Mouse (Mus musculus): ENCODE measurements around the gene Fam189b. TPM values are rescaled to one million over a fixed set of nuclear protein-coding genes. Genes with fewer than 3 reads are reported as not detected.

Gene Fam189b
- polyA plus RNA-seq, 1 experiment from 2014 or later = 12.8 TPM

- Histone ChIP-seq H3K27ac (replicated peaks) (no peak overlapping the region), H3K4me2 (no peak overlapping the region), H3K36me3 (peaks cover 15% of the 10 kb centered on the region), H3K9ac (no peak overlapping the region), H3K9me3 (no peaks in the 10 kb centered on the region), H3K4me1 (peaks cover 17% of the 10 kb centered on the region), H3K27me3 (replicated peaks) (peaks cover 13% of the 10 kb centered on the region; the same call in 1 of the 2 replicates), H3K4me3 (no peak overlapping the region)
- 72% methylated on average over 18 of the region's 18 CpGs for WGBS
- ATAC-seq (ENCODE audit: extremely low read depth, insufficient number of reproducible peaks, low FRiP score, low TSS enrichment) = no peak
Observed at GRCm38 (mm10) chr3:89187690-89188477, 4.9 kb downstream of the Fam189b start.

GRCm38 (mm10) chr3:89188478-89188875 is 5.5 kb downstream of the Fam189b start:
- WGBS = 66% methylated on average over 12 of the region's 12 CpGs
- no peak for ATAC-seq (ENCODE audit: extremely low read depth, insufficient number of reproducible peaks, low FRiP score, low TSS enrichment)
- no peaks in the 10 kb centered on the region for H3K9me3 ChIP-seq
- H3K4me3 ChIP-seq = no peak overlapping the region
- H3K27ac ChIP-seq (replicated peaks) = no peak overlapping the region
- H3K4me2 ChIP-seq = no peak overlapping the region
- peaks cover 13% of the 10 kb centered on the region; the same call in 1 of the 2 replicates for H3K27me3 ChIP-seq (replicated peaks)
- H3K9ac ChIP-seq = no peak overlapping the region
- H3K36me3 ChIP-seq = peaks cover 15% of the 10 kb centered on the region
- H3K4me1 ChIP-seq = peaks cover 16% of the 10 kb centered on the region

GRCm38 (mm10) chr3:89190436-89190835 is 7.5 kb downstream of the Fam189b start:
- ATAC-seq (ENCODE audit: extremely low read depth, insufficient number of reproducible peaks, low FRiP score, low TSS enrichment) = no peak
- Histone ChIP-seq H3K27ac (replicated peaks) (no peak overlapping the region), H3K36me3 (peaks cover 15% of the 10 kb centered on the region), H3K27me3 (replicated peaks) (peaks cover 10% of the 10 kb centered on the region; the same call in 1 of the 2 replicates), H3K4me3 (no peak overlapping the region), H3K9me3 (no peaks in the 10 kb centered on the region), H3K4me2 (no peak overlapping the region), H3K9ac (no peak overlapping the region), H3K4me1 (peaks cover 2% of the 10 kb centered on the region)
- 69% methylated on average over 8 of the region's 8 CpGs for WGBS

GRCm38 (mm10) chr3:89193351-89193750 is 10.4 kb downstream of the Fam189b start:
- Histone ChIP-seq H3K27me3 (replicated peaks) (no peaks in the 10 kb centered on the region), H3K9ac (no peak overlapping the region), H3K4me3 (no peak overlapping the region), H3K9me3 (no peaks in the 10 kb centered on the region), H3K4me1 (peaks cover 13% of the 10 kb centered on the region), H3K4me2 (no peak overlapping the region), H3K27ac (replicated peaks) (no peak overlapping the region), H3K36me3 (peaks cover 4% of the 10 kb centered on the region)
- 74% methylated on average over 1 of the region's 1 CpGs for WGBS
- ATAC-seq (ENCODE audit: extremely low read depth, insufficient number of reproducible peaks, low FRiP score, low TSS enrichment) = no peak

GRCm38 (mm10) chr3:89193853-89194252 is 10.9 kb downstream of the Fam189b start:
- ATAC-seq (ENCODE audit: extremely low read depth, insufficient number of reproducible peaks, low FRiP score, low TSS enrichment) = no peak
- WGBS = 74% methylated on average over 2 of the region's 2 CpGs

GRCm38 (mm10) chr3:89195979-89196877 is 13.3 kb downstream of the Fam189b start:
- H3K9me3 ChIP-seq = no peaks in the 10 kb centered on the region
- H3K27ac ChIP-seq (replicated peaks) = peak overlapping the region; percentile 82
- H3K4me3 ChIP-seq = peak overlapping the region; percentile 61
- peak overlapping the region; percentile 78 for H3K4me2 ChIP-seq
- peak overlapping the region; percentile 86 for H3K9ac ChIP-seq
- H3K36me3 ChIP-seq = no peaks in the 10 kb centered on the region
- no peaks in the 10 kb centered on the region for H3K27me3 ChIP-seq (replicated peaks)
- 8% methylated on average over 33 of the region's 33 CpGs for WGBS
- H3K4me1 ChIP-seq = peaks cover 13% of the 10 kb centered on the region
- ATAC-seq (ENCODE audit: extremely low read depth, insufficient number of reproducible peaks, low FRiP score, low TSS enrichment) = peak; percentile 88

More at GRCm38 (mm10) chr3:89193853-89194252, 10.9 kb downstream of the Fam189b start:
- Histone ChIP-seq H3K27me3 (replicated peaks) (no peaks in the 10 kb centered on the region), H3K27ac (replicated peaks) (no peak overlapping the region), H3K9me3 (no peaks in the 10 kb centered on the region), H3K4me2 (no peak overlapping the region), H3K9ac (no peak overlapping the region), H3K4me3 (no peak overlapping the region), H3K36me3 (no peaks in the 10 kb centered on the region), H3K4me1 (peaks cover 13% of the 10 kb centered on the region)

- 70% methylated on average over 3 of the region's 3 CpGs for WGBS
Observed at GRCm38 (mm10) chr3:89199839-89200238, 16.9 kb downstream of the Fam189b start.

GRCm38 (mm10) chr3:89202253-89203141 is 19.6 kb downstream of the Fam189b start, which contains the start of gene Gba:
TSS of gene Gba (plus strand) at chr3:89202928.
- WGBS = 24% methylated on average over 13 of the region's 13 CpGs
- H3K4me2 ChIP-seq = peak within 1 kb of the TSS; percentile 80
- H3K9ac ChIP-seq = peak within 1 kb of the TSS; percentile 84
- H3K4me3 ChIP-seq = peak within 1 kb of the TSS; percentile 69
- H3K9me3 ChIP-seq = no peaks in the 10 kb centered on the region
- no peaks in the 10 kb centered on the region for H3K27me3 ChIP-seq (replicated peaks)
- peaks cover 5% of the 10 kb centered on the region for H3K4me1 ChIP-seq
- ATAC-seq (ENCODE audit: extremely low read depth, insufficient number of reproducible peaks, low FRiP score, low TSS enrichment) = peak; percentile 55; the same call in 1 of the 2 replicates
- H3K27ac ChIP-seq (replicated peaks) = no peak within 1 kb of the TSS
- peaks cover 33% of the 10 kb centered on the region for H3K36me3 ChIP-seq

More at GRCm38 (mm10) chr3:89199839-89200238, 16.9 kb downstream of the Fam189b start:
- no peak overlapping the region for H3K4me3 ChIP-seq
- H3K27ac ChIP-seq (replicated peaks) = no peak overlapping the region
- H3K4me2 ChIP-seq = no peak overlapping the region
- H3K9ac ChIP-seq = no peak overlapping the region
- peaks cover 6% of the 10 kb centered on the region; the same call in 1 of the 2 replicates for H3K36me3 ChIP-seq
- H3K4me1 ChIP-seq = peaks cover 18% of the 10 kb centered on the region
- ATAC-seq (ENCODE audit: extremely low read depth, insufficient number of reproducible peaks, low FRiP score, low TSS enrichment) = no peak
- no peaks in the 10 kb centered on the region for H3K9me3 ChIP-seq
- H3K27me3 ChIP-seq (replicated peaks) = no peaks in the 10 kb centered on the region

GRCm38 (mm10) chr3:89203142-89203514 is 20.2 kb downstream of the Fam189b start:
- Histone ChIP-seq H3K4me1 (peaks cover 5% of the 10 kb centered on the region), H3K36me3 (peaks cover 39% of the 10 kb centered on the region), H3K9ac (peak overlapping the region; percentile 84), H3K4me3 (peak overlapping the region; percentile 69), H3K4me2 (peak overlapping the region; percentile 80), H3K9me3 (no peaks in the 10 kb centered on the region), H3K27ac (replicated peaks) (no peak overlapping the region), H3K27me3 (replicated peaks) (no peaks in the 10 kb centered on the region)
- 26% methylated on average over 5 of the region's 5 CpGs for WGBS
- ATAC-seq (ENCODE audit: extremely low read depth, insufficient number of reproducible peaks, low FRiP score, low TSS enrichment) = no peak

GRCm38 (mm10) chr3:89206079-89206478 is 23.1 kb downstream of the Fam189b start:
- Histone ChIP-seq H3K4me2 (no peak overlapping the region), H3K4me1 (peaks cover 13% of the 10 kb centered on the region), H3K9ac (no peak overlapping the region), H3K4me3 (no peak overlapping the region), H3K27ac (replicated peaks) (no peak overlapping the region), H3K36me3 (peaks cover 68% of the 10 kb centered on the region), H3K27me3 (replicated peaks) (no peaks in the 10 kb centered on the region), H3K9me3 (no peaks in the 10 kb centered on the region)
- ATAC-seq (ENCODE audit: extremely low read depth, insufficient number of reproducible peaks, low FRiP score, low TSS enrichment) = no peak
- 85% methylated on average over 7 of the region's 7 CpGs for WGBS

All from heart, embryonic 13.5 days (tissue).